Mouse (Mus musculus): ENCODE measurements around the gene Farsa. TPM values are rescaled to one million over a fixed set of nuclear protein-coding genes. Genes with fewer than 3 reads are reported as not detected.

Farsa gene
- polyA plus RNA-seq, 1 experiment from 2014 or later = 73.0 TPM

DNA sequence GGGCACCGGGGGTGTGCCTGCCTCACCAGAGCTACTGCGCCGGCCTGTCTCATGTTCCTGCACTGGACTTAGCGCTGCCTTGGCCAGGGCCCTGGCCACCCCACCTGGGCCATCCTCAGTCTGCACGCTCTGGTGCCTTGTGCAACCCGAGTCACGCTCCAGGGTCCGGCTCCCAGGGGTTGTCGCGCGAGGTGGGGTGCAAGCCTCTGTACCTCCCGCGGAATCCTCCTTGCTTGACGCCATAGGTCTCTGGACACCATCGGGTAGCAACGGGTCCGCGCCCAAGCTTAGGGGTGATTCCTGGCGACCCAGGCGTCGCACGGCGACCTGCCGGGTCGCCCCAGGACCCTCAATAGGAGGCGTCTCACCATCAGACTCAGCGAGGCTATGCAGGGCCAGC is 55.6 kb downstream of the Farsa start:
- no peaks in the 10 kb centered on the region; the same call in 1 of the 2 replicates for H3K9me3 ChIP-seq (replicated peaks; ENCODE audit: control insufficient read depth, low read length)
- H3K27me3 ChIP-seq (ENCODE audit: control insufficient read depth, insufficient read depth, low read length) = peaks cover 28% of the 10 kb centered on the region
- ATAC-seq (replicated peaks; ENCODE audit: insufficient number of reproducible peaks, low FRiP score, low TSS enrichment, low read depth) (no peak), DNase-seq (ENCODE audit: low spot score) (no peak)
- peak overlapping the region; percentile 39; the same call in 1 of the 2 replicates for H3K4me3 ChIP-seq (ENCODE audit: low read depth, low read length)
- H3K27ac ChIP-seq (replicated peaks; ENCODE audit: low read depth, low read length) = no peak overlapping the region
- peaks cover 3% of the 10 kb centered on the region; the same call in 1 of the 2 replicates for H3K4me1 ChIP-seq (ENCODE audit: control insufficient read depth, insufficient read depth, low read length)
- H3K4me2 ChIP-seq (ENCODE audit: low read depth, low read length) = peak overlapping the region; percentile 81
- peak overlapping the region; percentile 43; the same call in 1 of the 2 replicates for H3K9ac ChIP-seq (replicated peaks; ENCODE audit: low read length)
- 23% methylated on average over 27 of the region's 27 CpGs for WGBS
- H3K36me3 ChIP-seq (replicated peaks; ENCODE audit: control insufficient read depth, insufficient read depth, low read depth, low read length) = no peaks in the 10 kb centered on the region

DNA sequence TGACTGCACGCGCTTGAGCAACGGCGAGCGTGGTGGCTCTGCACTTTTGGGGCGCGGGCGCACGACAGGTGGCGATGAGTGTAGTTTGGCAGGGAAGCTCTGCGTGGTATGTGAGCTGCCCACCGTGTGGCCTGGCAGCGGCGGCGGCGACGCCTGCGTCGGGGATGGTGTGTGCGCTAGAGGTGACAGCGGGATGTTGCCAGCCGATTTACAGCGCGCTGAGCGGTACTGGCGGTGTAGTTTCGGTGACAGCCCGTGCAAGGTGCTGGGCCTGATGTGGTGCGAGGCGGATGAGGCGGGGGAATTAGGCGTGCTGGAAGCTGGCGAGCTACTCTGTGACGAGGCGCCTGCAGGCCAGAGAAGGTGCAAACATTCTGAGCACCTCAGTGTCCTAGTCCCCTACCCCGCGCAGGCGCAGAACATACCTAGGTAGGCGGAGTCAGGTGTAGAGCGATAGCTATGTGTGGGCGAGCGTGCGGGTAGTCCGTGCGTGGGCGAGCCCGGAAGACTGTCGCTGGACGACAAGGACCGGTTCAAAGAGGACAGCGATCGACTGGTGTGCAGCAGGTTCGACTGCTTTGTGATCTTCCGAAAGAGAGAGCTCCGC is 56.2 kb downstream of the Farsa start:
- H3K27me3 ChIP-seq (ENCODE audit: control insufficient read depth, insufficient read depth, low read length) = peaks cover 33% of the 10 kb centered on the region
- H3K4me3 ChIP-seq (ENCODE audit: low read depth, low read length) = peak overlapping the region; percentile 39
- H3K27ac ChIP-seq (replicated peaks; ENCODE audit: low read depth, low read length) = no peak overlapping the region
- ATAC-seq (replicated peaks; ENCODE audit: insufficient number of reproducible peaks, low FRiP score, low TSS enrichment, low read depth) (0 out of 2 replicates have a peak, but pooled peaks have one; percentile 11), DNase-seq (ENCODE audit: low spot score) (peak; percentile 71)
- peak overlapping the region; percentile 81 for H3K4me2 ChIP-seq (ENCODE audit: low read depth, low read length)
- H3K9ac ChIP-seq (replicated peaks; ENCODE audit: low read length) = peak overlapping the region; percentile 43
- no peaks in the 10 kb centered on the region; the same call in 1 of the 2 replicates for H3K9me3 ChIP-seq (replicated peaks; ENCODE audit: control insufficient read depth, low read length)
- 1% methylated on average over 55 of the region's 55 CpGs for WGBS
- H3K36me3 ChIP-seq (replicated peaks; ENCODE audit: control insufficient read depth, insufficient read depth, low read depth, low read length) = no peaks in the 10 kb centered on the region
- peaks cover 3% of the 10 kb centered on the region; the same call in 1 of the 2 replicates for H3K4me1 ChIP-seq (ENCODE audit: control insufficient read depth, insufficient read depth, low read length)

DNA sequence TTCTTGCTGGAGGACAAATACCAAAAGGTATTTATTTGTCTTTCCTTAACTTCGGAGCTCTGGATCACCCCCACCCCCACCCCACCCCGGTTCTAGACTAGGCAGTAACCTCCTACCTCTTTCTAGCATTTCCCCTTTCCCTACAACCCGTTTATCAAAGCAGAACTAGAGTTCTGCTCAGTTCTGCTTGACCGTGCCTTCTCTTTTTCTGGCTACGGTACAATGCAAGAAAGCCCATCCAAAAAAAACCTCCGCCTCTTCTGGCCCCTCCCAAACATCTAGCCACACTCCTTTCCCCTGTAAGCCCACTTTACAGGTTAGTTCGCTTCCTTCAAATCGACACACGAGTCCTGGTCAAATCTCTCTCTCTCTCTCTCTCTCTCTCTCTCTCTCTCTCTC is 56.7 kb downstream of the Farsa start:
- peak overlapping the region; percentile 81 for H3K4me2 ChIP-seq (ENCODE audit: low read depth, low read length)
- DNase-seq (ENCODE audit: low spot score) (no peak), ATAC-seq (replicated peaks; ENCODE audit: insufficient number of reproducible peaks, low FRiP score, low TSS enrichment, low read depth) (no peak)
- H3K4me3 ChIP-seq (ENCODE audit: low read depth, low read length) = peak overlapping the region; percentile 39
- H3K9me3 ChIP-seq (replicated peaks; ENCODE audit: control insufficient read depth, low read length) = no peaks in the 10 kb centered on the region; the same call in 1 of the 2 replicates
- H3K27me3 ChIP-seq (ENCODE audit: control insufficient read depth, insufficient read depth, low read length) = peaks cover 34% of the 10 kb centered on the region
- H3K36me3 ChIP-seq (replicated peaks; ENCODE audit: control insufficient read depth, insufficient read depth, low read depth, low read length) = no peaks in the 10 kb centered on the region
- peaks cover 3% of the 10 kb centered on the region; the same call in 1 of the 2 replicates for H3K4me1 ChIP-seq (ENCODE audit: control insufficient read depth, insufficient read depth, low read length)
- peak overlapping the region; percentile 43 for H3K9ac ChIP-seq (replicated peaks; ENCODE audit: low read length)
- WGBS = 16% methylated on average over 9 of the region's 9 CpGs
- H3K27ac ChIP-seq (replicated peaks; ENCODE audit: low read depth, low read length) = no peak overlapping the region

DNA sequence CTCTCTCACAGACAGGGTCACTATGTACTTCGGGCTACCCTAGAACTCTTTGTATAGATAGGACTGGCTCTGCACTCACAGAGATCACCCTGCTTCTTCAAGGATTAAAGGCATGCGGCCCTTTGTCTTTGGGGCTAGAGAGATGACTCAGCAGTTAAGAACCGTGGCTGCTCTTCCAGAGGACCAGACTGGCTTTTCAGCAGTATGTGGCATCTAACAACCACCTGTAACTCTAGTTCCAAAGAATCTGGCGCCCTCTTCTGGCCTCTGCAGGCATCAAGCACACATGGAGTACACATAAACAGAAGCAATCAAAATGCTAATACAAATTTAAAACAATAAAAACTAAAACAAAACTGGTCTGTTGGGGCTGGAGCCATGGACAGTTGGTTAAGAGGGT is 57.2 kb downstream of the Farsa start:
- Histone ChIP-seq H3K4me1 (ENCODE audit: control insufficient read depth, insufficient read depth, low read length) (peaks cover 1% of the 10 kb centered on the region; the same call in 1 of the 2 replicates), H3K9ac (replicated peaks; ENCODE audit: low read length) (no peak overlapping the region), H3K27ac (replicated peaks; ENCODE audit: low read depth, low read length) (no peak overlapping the region), H3K36me3 (replicated peaks; ENCODE audit: control insufficient read depth, insufficient read depth, low read depth, low read length) (no peaks in the 10 kb centered on the region), H3K27me3 (ENCODE audit: control insufficient read depth, insufficient read depth, low read length) (peaks cover 33% of the 10 kb centered on the region), H3K9me3 (replicated peaks; ENCODE audit: control insufficient read depth, low read length) (no peaks in the 10 kb centered on the region; the same call in 1 of the 2 replicates), H3K4me3 (ENCODE audit: low read depth, low read length) (no peak overlapping the region), H3K4me2 (ENCODE audit: low read depth, low read length) (no peak overlapping the region)
- DNase-seq (ENCODE audit: low spot score) (peak; percentile 41), ATAC-seq (replicated peaks; ENCODE audit: insufficient number of reproducible peaks, low FRiP score, low TSS enrichment, low read depth) (no peak)
- 35% methylated on average over 4 of the region's 4 CpGs for WGBS

DNA sequence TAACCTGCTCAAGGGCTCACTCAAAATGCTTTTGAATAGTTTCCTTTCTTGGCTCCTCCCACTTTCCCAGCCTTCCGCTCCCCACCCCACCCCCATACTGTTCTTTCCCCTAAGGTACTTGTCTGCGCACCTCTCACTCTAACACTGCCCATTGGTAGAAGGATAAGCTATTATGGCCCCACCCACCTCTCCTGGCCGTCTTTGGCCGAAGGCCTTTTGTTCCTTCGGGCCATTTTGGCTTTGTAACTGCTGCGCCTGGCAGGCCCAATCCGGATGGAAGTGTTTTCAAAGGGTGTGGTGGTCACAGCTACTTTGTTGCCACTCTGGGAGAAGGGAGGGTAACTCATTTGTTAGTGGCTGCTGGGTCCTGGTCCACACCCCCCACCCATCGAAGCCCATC is 58.5 kb downstream of the Farsa start:
- H3K36me3 ChIP-seq (replicated peaks; ENCODE audit: control insufficient read depth, insufficient read depth, low read depth, low read length) = no peaks in the 10 kb centered on the region
- WGBS = 95% methylated on average over 8 of the region's 8 CpGs
- H3K27me3 ChIP-seq (ENCODE audit: control insufficient read depth, insufficient read depth, low read length) = peaks cover 31% of the 10 kb centered on the region
- DNase-seq (ENCODE audit: low spot score) (no peak), ATAC-seq (replicated peaks; ENCODE audit: insufficient number of reproducible peaks, low FRiP score, low TSS enrichment, low read depth) (no peak)
- H3K9me3 ChIP-seq (replicated peaks; ENCODE audit: control insufficient read depth, low read length) = no peaks in the 10 kb centered on the region; the same call in 1 of the 2 replicates
- H3K4me3 ChIP-seq (ENCODE audit: low read depth, low read length) = no peak overlapping the region
- no peak overlapping the region for H3K4me2 ChIP-seq (ENCODE audit: low read depth, low read length)
- no peak overlapping the region for H3K27ac ChIP-seq (replicated peaks; ENCODE audit: low read depth, low read length)
- H3K9ac ChIP-seq (replicated peaks; ENCODE audit: low read length) = no peak overlapping the region
- no peaks in the 10 kb centered on the region; the same call in 1 of the 2 replicates for H3K4me1 ChIP-seq (ENCODE audit: control insufficient read depth, insufficient read depth, low read length)

DNA sequence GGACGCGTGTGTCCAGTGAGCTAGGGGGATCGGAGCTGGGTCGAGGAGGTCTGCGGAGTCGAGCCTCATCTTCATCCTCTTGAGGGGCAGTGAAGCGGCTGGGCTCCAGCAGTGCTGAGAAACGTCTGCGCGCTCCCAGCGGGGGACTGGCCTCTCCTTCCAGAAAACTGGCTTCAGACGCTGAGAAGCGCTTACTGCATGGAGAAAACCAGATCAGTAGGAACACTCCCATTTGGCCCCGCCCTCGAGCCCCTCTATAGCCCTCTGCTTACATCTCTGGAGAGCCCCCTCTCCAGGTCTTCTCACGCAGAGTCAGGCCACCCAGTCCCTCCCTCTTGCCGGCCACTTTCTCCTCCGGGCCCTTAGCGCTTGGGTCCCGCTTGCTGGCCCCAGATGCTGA is 61.0 kb downstream of the Farsa start:
- Histone ChIP-seq H3K4me3 (ENCODE audit: low read depth, low read length) (no peak overlapping the region), H3K9me3 (replicated peaks; ENCODE audit: control insufficient read depth, low read length) (no peaks in the 10 kb centered on the region; the same call in 1 of the 2 replicates), H3K27ac (replicated peaks; ENCODE audit: low read depth, low read length) (no peak overlapping the region), H3K27me3 (ENCODE audit: control insufficient read depth, insufficient read depth, low read length) (peaks cover 18% of the 10 kb centered on the region), H3K9ac (replicated peaks; ENCODE audit: low read length) (no peak overlapping the region), H3K4me1 (ENCODE audit: control insufficient read depth, insufficient read depth, low read length) (no peaks in the 10 kb centered on the region; the same call in 1 of the 2 replicates), H3K36me3 (replicated peaks; ENCODE audit: control insufficient read depth, insufficient read depth, low read depth, low read length) (no peaks in the 10 kb centered on the region), H3K4me2 (ENCODE audit: low read depth, low read length) (no peak overlapping the region)
- DNase-seq (ENCODE audit: low spot score) (no peak), ATAC-seq (replicated peaks; ENCODE audit: insufficient number of reproducible peaks, low FRiP score, low TSS enrichment, low read depth) (no peak)
- 28% methylated on average over 20 of the region's 20 CpGs for WGBS

DNA sequence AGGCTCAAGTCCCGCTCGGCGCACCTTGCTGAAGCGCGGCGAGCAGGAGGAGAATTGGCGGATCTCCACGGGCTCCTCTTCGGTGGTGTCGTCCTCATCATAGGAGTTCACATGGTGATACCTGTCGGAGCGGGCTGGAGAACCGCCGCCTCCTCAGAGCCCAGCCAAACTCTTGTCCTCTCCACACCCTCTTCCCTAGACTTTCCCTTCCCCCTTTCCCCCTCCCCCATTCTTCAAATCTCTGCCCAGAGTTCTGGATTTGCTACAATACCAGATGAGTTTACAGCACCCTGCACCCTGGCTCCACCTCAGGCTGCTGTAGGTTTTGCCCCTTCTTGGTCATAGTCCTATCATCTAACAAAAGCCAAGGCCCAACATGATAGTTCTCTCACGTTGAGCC is 61.9 kb downstream of the Farsa start:
- H3K27me3 ChIP-seq (ENCODE audit: control insufficient read depth, insufficient read depth, low read length) = peaks cover 9% of the 10 kb centered on the region
- no peaks in the 10 kb centered on the region; the same call in 1 of the 2 replicates for H3K9me3 ChIP-seq (replicated peaks; ENCODE audit: control insufficient read depth, low read length)
- WGBS = 92% methylated on average over 15 of the region's 15 CpGs
- H3K27ac ChIP-seq (replicated peaks; ENCODE audit: low read depth, low read length) = no peak overlapping the region
- no peak overlapping the region for H3K4me3 ChIP-seq (ENCODE audit: low read depth, low read length)
- DNase-seq (ENCODE audit: low spot score) = no peak
- no peaks in the 10 kb centered on the region for H3K4me1 ChIP-seq (ENCODE audit: control insufficient read depth, insufficient read depth, low read length)
- no peaks in the 10 kb centered on the region for H3K36me3 ChIP-seq (replicated peaks; ENCODE audit: control insufficient read depth, insufficient read depth, low read depth, low read length)
- ATAC-seq (replicated peaks; ENCODE audit: insufficient number of reproducible peaks, low FRiP score, low TSS enrichment, low read depth) = no peak
- H3K9ac ChIP-seq (replicated peaks; ENCODE audit: low read length) = no peak overlapping the region
- no peak overlapping the region for H3K4me2 ChIP-seq (ENCODE audit: low read depth, low read length)
